In the genomic region with DNA sequence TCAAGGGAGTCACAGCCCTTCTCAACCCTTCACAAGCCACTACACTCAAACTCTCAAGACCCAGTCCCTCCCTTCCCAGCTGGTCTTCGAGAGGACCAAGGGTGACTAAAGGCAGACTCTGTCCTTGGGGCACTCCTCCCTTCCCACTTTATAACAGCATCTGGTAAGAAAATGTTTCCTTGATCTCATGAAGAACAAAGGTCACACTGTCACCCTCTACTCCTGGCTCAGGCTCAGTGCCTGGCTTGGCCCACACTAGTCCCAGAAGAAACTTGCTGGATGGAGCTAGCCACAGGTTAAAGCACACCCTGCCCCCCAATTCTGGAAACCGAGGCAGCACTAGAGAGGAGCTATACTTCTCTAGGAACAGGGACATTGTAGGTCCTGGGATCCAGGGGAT, we compare ENCODE assay signal across 28 mouse cellular contexts. TPM values are rescaled to one million over a fixed set of nuclear protein-coding genes. Genes with fewer than 3 reads are reported as not detected.
DNase-seq lines count a peak whose midpoint lies in the region; ATAC-seq lines count a peak whose summit lies in the region.
"Had no signal": no experiment of that assay in that cellular context is flagged by ENCODE, and none has a peak within 500 bp of the region (broad histone marks: within the 10 kb centered on the region; RNA-seq: fewer than 3 reads in every experiment).

No protein-coding gene starts in this region.

- 0 out of 2 replicates have a peak overlapping the region, but pooled peaks have one; percentile 11 for H3K9ac ChIP-seq in liver, embryonic 11.5 days (ENCODE audit: low read depth, low read length)
- H3K9ac ChIP-seq in liver, embryonic 12.5 days, result no peak overlapping the region
- H3K9ac ChIP-seq in intestine, embryonic 16.5 days (ENCODE audit: low read depth, low read length), result peak overlapping the region; percentile 31; the same call in 1 of the 2 replicates
- H3K9ac ChIP-seq: forebrain, embryonic 12.5 days; forebrain, postnatal 0 days; hindbrain, embryonic 12.5 days; liver, embryonic 15.5 days; lung, embryonic 15.5 days; neural tube, embryonic 15.5 days had no signal

- H3K4me2 ChIP-seq in liver, embryonic 11.5 days, result no peak overlapping the region
- no peak overlapping the region for H3K4me2 ChIP-seq in liver, embryonic 12.5 days
- H3K4me2 ChIP-seq in intestine, embryonic 16.5 days (ENCODE audit: low read depth, low read length), result peak overlapping the region; percentile 26
- H3K4me2 ChIP-seq: forebrain, embryonic 12.5 days; heart, embryonic 11.5 days; hindbrain, embryonic 12.5 days; liver, embryonic 15.5 days; lung, embryonic 15.5 days; neural tube, embryonic 15.5 days had no signal

- H3K4me3 ChIP-seq in liver, embryonic 11.5 days (ENCODE audit: low read depth, low read length), result no peak overlapping the region
- H3K4me3 ChIP-seq in liver, embryonic 12.5 days, result no peak overlapping the region
- no peak overlapping the region for H3K4me3 ChIP-seq in intestine, embryonic 16.5 days (ENCODE audit: low read length)
- no peak overlapping the region for H3K4me3 ChIP-seq in limb, embryonic 10.5 days
- H3K4me3 ChIP-seq: erythroblast, embryonic 14.5 days; forebrain, embryonic 12.5 days; hindbrain, embryonic 12.5 days; liver, embryonic 15.5 days; lung, embryonic 15.5 days; neural tube, embryonic 15.5 days had no signal

- 88% methylated on average over 2 of the region's 2 CpGs for WGBS in liver, embryonic 11.5 days
- WGBS in liver, embryonic 12.5 days (ENCODE audit: insufficient replicate concordance), result 68% methylated on average over 2 of the region's 2 CpGs
- WGBS in intestine, embryonic 16.5 days, result 57% methylated on average over 2 of the region's 2 CpGs
- 76% methylated on average over 2 of the region's 2 CpGs for WGBS in limb, embryonic 10.5 days

- no peak for ATAC-seq in liver, embryonic 11.5 days (replicated peaks; ENCODE audit: low FRiP score)
- ATAC-seq in liver, embryonic 12.5 days, result no peak
- ATAC-seq in intestine, embryonic 16.5 days, result peak; percentile 37
- ATAC-seq: forebrain, postnatal 0 days; hindbrain, postnatal 0 days; Patski had no signal

- peaks cover 79% of the 10 kb centered on the region for H3K4me1 ChIP-seq in liver, embryonic 11.5 days (replicated peaks; ENCODE audit: control insufficient read depth, insufficient read depth, low read length)
- peaks cover 98% of the 10 kb centered on the region for H3K4me1 ChIP-seq in liver, embryonic 12.5 days
- H3K4me1 ChIP-seq in intestine, embryonic 16.5 days (ENCODE audit: control insufficient read depth, insufficient read depth, low read length), result peaks cover 79% of the 10 kb centered on the region
- peaks cover 84% of the 10 kb centered on the region for H3K4me1 ChIP-seq in limb, embryonic 10.5 days

- no peaks in the 10 kb centered on the region for H3K9me3 ChIP-seq in liver, embryonic 11.5 days (ENCODE audit: control insufficient read depth, low read length)
- no peaks in the 10 kb centered on the region for H3K9me3 ChIP-seq in liver, embryonic 12.5 days (replicated peaks)
- no peaks in the 10 kb centered on the region for H3K9me3 ChIP-seq in intestine, embryonic 16.5 days (ENCODE audit: control insufficient read depth, low read length)
- no peaks in the 10 kb centered on the region for H3K9me3 ChIP-seq in limb, embryonic 10.5 days (replicated peaks)
- H3K9me3 ChIP-seq: forebrain, embryonic 12.5 days; hindbrain, embryonic 12.5 days; liver, embryonic 15.5 days; lung, embryonic 15.5 days; neural tube, embryonic 15.5 days had no signal

- peak; percentile 88 for DNase-seq in heart, adult 11 months
- DNase-seq in heart, adult 9 months (ENCODE audit: low spot score in 2 of 2), result no peak
- DNase-seq in liver, embryonic 11.5 days (ENCODE audit: low spot score), result no peak
- DNase-seq in kidney, postnatal 36 days, result peak; percentile 60 to 71
- no peak for DNase-seq in natural killer cell, adult 2 months (ENCODE audit: low spot score in 2 of 2)
- DNase-seq in limb, embryonic 10.5 days (ENCODE audit: low spot score), result no peak
- DNase-seq: adrenal gland, postnatal 10 days; cerebellum, adult 2 months; cerebellum, postnatal 14 days; forebrain, postnatal 0 days; gastrocnemius, postnatal 14 days; heart, postnatal 36 days; midbrain, embryonic 14.5 days; right cerebral cortex, postnatal 25 days; thymus, adult 2 months; thymus, postnatal 36 days had no signal

- no peaks in the 10 kb centered on the region for H3K27me3 ChIP-seq in liver, embryonic 11.5 days (replicated peaks; ENCODE audit: control insufficient read depth, insufficient read depth, low read length)
- no peaks in the 10 kb centered on the region for H3K27me3 ChIP-seq in liver, embryonic 12.5 days (replicated peaks)
- H3K27me3 ChIP-seq in intestine, embryonic 16.5 days (replicated peaks; ENCODE audit: control insufficient read depth, insufficient read depth, low read length), result no peaks in the 10 kb centered on the region
- H3K27me3 ChIP-seq in limb, embryonic 10.5 days (ENCODE audit: low read depth, poor library complexity, severe bottlenecking), result no peaks in the 10 kb centered on the region
- H3K27me3 ChIP-seq: forebrain, embryonic 12.5 days; hindbrain, embryonic 12.5 days; liver, embryonic 15.5 days; lung, embryonic 15.5 days; neural tube, embryonic 15.5 days; Patski had no signal

- peaks cover 2% of the 10 kb centered on the region; the same call in 1 of the 2 replicates for H3K36me3 ChIP-seq in liver, embryonic 11.5 days (ENCODE audit: control insufficient read depth, insufficient read depth, low read length)
- H3K36me3 ChIP-seq in liver, embryonic 12.5 days, result peaks cover 45% of the 10 kb centered on the region
- H3K36me3 ChIP-seq in intestine, embryonic 16.5 days (ENCODE audit: control insufficient read depth, insufficient read depth, low read length), result 0 out of 2 replicates have a peak, but pooled peaks cover 4% of the 10 kb centered on the region
- H3K36me3 ChIP-seq in limb, embryonic 10.5 days, result peaks cover 71% of the 10 kb centered on the region

- H3K27ac ChIP-seq in liver, embryonic 11.5 days (ENCODE audit: low read depth, low read length), result no peak overlapping the region
- H3K27ac ChIP-seq in liver, embryonic 12.5 days, result no peak overlapping the region
- peak overlapping the region; percentile 83 for H3K27ac ChIP-seq in intestine, embryonic 16.5 days (ENCODE audit: low read length)
- H3K27ac ChIP-seq in limb, embryonic 10.5 days, result no peak overlapping the region
- H3K27ac ChIP-seq: forebrain, embryonic 12.5 days; hindbrain, embryonic 12.5 days; hindbrain, postnatal 0 days; liver, embryonic 15.5 days; lung, embryonic 15.5 days; neural tube, embryonic 15.5 days; stomach, postnatal 0 days had no signal

RNA-seq across cellular contexts. Expression of a gene that starts 13.1 kb away (rescaled TPM):
- 22.0 and 22.8 TPM in 2 replicates for polyA plus RNA-seq in liver, embryonic 11.5 days (2014; fragmentation: Nextera tagmentation; extraction: Ambion mirVana)
- 12.1 and 14.8 TPM in 2 replicates for polyA plus RNA-seq in liver, embryonic 12.5 days (2016; fragmentation: Nextera tagmentation; extraction: Ambion mirVana)
- polyA plus RNA-seq in intestine, embryonic 16.5 days (2015; fragmentation: Nextera tagmentation; extraction: Ambion mirVana), result 40.1 and 43.5 TPM in 2 replicates
- 40.1 and 42.7 TPM in 2 replicates for polyA plus RNA-seq in limb, embryonic 10.5 days (2016; fragmentation: Nextera tagmentation; extraction: Ambion mirVana)

Comparison
In these comparisons a context has a peak if more than half of its experiments do, and no peak if none do; other contexts are left out.
1. DNase-seq: peak in heart, adult 11 months (single experiment) and kidney, postnatal 36 days (2 of 2); none in heart, adult 9 months (0 of 2), liver, embryonic 11.5 days (single experiment), natural killer cell, adult 2 months (0 of 2) and limb, embryonic 10.5 days (single experiment).